Mouse (Mus musculus) liver, adult 2 months (tissue): Measurements from ENCODE around the gene Scgn.

Experiments used
- CTCF ChIP-seq: fragments of 200-500 bp; IDR thresholded peaks from 2 replicates; pipeline ENCODE4 v1.5.1; 2011; ENCODE audit warnings: low read depth, low read length, control low read depth
- POLR2A ChIP-seq: fragments of 200-500 bp; IDR thresholded peaks from 2 replicates; pipeline ENCODE4 v1.6.1; 2011; ENCODE audit warnings: low read length, control low read depth; ENCODE audit not compliant: insufficient read depth; ENCODE audit errors: extremely low read depth

- no peak for TF ChIP-seq POLR2A
- no peak for TF ChIP-seq CTCF
Observed at GRCm38 (mm10) chr13:23916132-23916531, 74.9 kb downstream of the Scgn start.
